Mouse (Mus musculus): ENCODE measurements around the gene Tmem107. TPM values are rescaled to one million over a fixed set of nuclear protein-coding genes. Genes with fewer than 3 reads are reported as not detected.
A peak's percentile ranks its signal among the peaks of the same experiment; 100 is the strongest.

Gene Tmem107
- polyA plus RNA-seq, 3 experiments from 2014 or later: 2.8 to 9.1 (median 4.0) TPM

- no peak for ATAC-seq
Measured at GRCm38 (mm10) chr11:69109032-69109900, 38.7 kb downstream of the Tmem107 start.

- peak; percentile 44 for ATAC-seq
Measured at GRCm38 (mm10) chr11:69110319-69111046, 39.9 kb downstream of the Tmem107 start.

DNA sequence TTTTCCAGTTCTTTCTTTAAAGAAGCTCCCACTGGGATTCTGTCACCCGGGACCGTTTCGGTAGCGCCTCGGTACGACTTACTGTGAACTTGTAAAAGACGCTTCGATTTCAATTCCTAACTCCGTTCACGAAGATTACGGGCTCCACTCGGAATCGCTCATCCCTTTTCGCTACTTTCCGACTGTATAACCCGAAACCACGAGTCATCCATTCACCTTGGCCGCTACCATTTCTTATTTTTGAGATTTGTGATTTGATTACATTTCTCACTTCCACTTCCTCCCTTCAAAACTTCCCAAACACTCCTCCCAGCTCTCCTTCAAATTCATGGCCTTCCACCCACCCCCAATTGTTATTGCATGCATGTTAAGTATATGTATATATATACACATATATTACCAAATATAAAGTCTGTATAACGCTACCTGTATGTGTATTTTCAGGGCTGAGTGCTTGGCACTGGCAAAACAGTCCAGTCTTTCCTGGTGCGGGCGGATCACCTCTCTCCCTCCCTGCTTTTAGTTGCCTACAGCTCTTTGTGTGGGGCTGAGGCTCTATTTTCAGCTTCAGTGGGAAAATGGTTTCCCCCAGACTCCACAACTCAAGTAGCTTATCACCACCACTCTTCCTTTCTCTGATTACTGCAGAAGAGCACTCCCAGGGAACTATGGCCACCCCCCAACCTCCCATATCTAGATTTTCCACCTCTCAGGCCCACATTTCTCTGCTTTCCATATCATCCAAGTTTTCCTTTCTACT, 40.6 kb downstream of the Tmem107 start:
- ATAC-seq: no peak

- ATAC-seq: no peak
Measured at GRCm38 (mm10) chr11:69111865-69112264, 41.3 kb downstream of the Tmem107 start.

- ATAC-seq: no peak
Measured at GRCm38 (mm10) chr11:69114018-69114417, 43.4 kb downstream of the Tmem107 start.

- ATAC-seq: no peak
Measured at GRCm38 (mm10) chr11:69114621-69115020, 44.0 kb downstream of the Tmem107 start.

DNA sequence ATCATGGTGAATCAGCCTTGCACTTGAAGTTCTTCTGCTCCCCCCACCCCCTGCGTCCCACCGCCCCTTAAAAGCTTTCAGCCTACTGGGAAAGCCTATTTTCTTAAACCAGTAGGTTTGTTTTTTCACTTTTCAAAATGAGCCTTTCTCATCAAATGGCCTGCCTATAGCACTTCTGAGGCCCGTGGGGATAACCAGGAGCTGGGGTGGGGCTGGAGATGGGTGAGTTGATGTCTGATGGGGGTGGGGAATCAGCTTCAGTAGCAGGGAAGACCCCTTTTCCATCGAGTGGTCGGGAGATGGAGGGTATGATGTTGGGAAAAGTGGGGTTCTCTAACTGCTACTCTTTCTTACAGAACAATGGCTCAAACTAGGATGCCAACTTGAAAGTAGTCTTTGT, 46.2 kb downstream of the Tmem107 start:
- ATAC-seq: no peak

GRCm38 (mm10) chr11:69117737-69118695, 47.4 kb downstream of the Tmem107 start:
- peak; percentile 27 for ATAC-seq

- ATAC-seq: peak; percentile 39
Measured at GRCm38 (mm10) chr11:69118765-69119164, 48.2 kb downstream of the Tmem107 start.

DNA sequence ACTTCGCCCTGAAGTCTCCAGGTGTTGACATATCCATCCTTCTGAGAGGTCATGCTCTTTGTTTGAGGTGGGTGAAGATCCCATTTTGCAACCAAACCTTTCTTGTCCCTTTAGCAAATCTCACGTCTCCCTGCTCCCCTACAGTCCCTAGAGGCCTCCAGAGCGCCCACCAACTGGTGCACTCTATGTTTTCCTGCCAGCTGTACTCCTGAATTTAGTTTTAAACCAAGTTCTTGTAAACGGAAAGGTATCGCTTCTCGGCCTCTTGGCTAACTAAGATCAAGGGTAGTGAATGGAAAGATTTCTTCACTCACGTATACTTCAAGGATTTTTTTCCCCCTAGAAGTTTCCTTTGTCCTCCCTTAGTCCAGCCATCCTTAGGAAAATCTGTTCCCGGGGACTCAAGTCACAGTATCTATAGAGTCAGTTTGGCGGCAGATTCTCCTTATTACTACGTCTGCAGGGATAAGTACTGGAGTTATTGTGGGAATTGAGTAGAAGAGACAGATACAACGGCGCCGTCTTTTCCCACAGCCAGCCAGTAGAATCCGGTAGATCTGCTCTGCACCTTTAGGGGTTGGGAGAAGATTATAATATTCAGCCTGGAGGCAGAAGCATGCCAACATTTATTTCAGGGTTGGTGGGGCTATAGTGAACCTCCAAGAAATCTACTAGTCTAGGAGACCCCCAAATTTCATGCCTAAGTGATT, 49.0 kb downstream of the Tmem107 start:
- ATAC-seq: no peak

GRCm38 (mm10) chr11:69120221-69121000, 49.8 kb downstream of the Tmem107 start, which contains the start of gene Hes7:
Hes7 (plus strand) TSS chr11:69120404.
- ATAC-seq: no peak

DNA sequence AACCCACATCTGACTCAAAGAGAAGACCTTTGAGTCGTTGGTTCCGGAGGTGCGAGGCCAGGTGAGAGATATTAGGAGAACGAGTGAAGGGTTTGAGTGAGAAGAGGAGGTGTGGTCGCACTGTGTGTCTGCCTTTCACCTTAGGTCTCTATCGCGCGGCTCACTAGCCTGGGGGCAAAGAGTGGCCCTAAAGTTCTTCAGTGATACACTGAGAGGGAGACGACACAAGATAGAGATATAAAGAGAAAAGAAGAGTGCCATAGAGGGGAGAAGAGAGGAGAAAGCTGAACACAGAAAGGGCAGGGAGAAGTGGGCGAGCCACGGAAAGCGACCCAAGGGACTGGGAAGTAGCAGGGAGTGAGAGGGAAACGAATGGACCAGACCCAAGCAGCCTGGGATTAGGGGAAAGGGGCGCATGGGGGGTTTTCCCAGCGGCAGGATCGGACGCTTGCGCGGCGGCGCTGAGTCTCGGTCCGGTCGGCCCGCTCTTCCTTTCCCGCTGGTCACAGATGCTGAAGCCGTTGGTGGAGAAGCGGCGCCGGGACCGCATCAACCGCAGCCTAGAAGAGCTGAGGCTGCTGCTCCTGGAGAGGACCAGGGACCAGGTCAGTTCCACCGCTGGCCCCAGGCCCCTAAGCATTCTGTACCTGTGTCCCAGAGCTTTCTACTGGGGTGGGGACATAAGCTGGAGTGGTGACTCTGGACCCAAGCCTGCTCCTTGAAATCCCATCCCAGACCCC, 50.6 kb downstream of the Tmem107 start:
- ATAC-seq: no peak

DNA sequence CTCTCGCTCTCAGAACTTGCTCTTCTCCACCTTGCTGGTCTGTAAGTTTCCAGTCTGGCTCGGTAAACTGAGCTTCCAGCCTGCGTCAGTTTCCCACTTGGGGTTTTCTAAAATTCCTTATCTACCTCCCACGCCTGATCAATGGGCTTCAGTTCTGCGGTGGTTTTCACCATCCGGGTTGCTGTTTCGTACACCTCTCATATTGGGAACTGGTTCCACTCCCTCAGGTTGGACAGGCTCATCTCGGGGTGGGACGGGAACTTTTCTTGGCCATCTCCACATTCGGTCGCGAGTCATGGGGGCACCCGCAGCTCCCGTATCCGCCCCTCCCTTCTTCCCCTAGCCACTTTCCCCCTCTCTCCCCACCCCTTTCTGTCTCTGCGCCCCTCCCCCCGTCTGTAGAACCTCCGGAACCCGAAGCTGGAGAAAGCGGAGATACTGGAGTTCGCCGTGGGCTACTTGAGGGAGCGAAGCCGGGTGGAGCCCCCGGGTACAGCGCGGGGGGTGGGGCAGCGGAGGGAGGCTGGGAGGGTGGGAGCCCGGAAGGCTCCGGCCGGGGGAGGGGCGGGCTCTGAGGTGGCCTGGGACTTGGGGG, 51.2 kb downstream of the Tmem107 start:
- no peak for ATAC-seq

GRCm38 (mm10) chr11:69122336-69122951, 51.8 kb downstream of the Tmem107 start, which contains the start of gene 9130213A22Rik:
9130213A22Rik (minus strand) TSS chr11:69122589.
- ATAC-seq: no peak
